Mouse (Mus musculus): ENCODE data around the gene Lpin2. TPM values are rescaled to one million over a fixed set of nuclear protein-coding genes. Genes with fewer than 3 reads are reported as not detected.

The Lpin2 gene
- polyA plus RNA-seq, 1 experiment from 2014 or later, result 35.5 TPM

- ATAC-seq, result no peak
- no peaks in the 10 kb centered on the region for H3K27me3 ChIP-seq
- no peaks in the 10 kb centered on the region for H3K9me3 ChIP-seq
- H3K27ac ChIP-seq, result no peak overlapping the region
- no peak overlapping the region for H3K9ac ChIP-seq (replicated peaks)
- no peaks in the 10 kb centered on the region for H3K4me1 ChIP-seq (replicated peaks)
- no peaks in the 10 kb centered on the region for H3K36me3 ChIP-seq
- H3K4me2 ChIP-seq (replicated peaks), result no peak overlapping the region
- no peak overlapping the region for H3K4me3 ChIP-seq (replicated peaks)
- 82% methylated on average over 6 of the region's 6 CpGs for WGBS
Observed at GRCm38 (mm10) chr17:71284890-71285289, 102.5 kb downstream of the Lpin2 start.

- no peaks in the 10 kb centered on the region for H3K4me1 ChIP-seq (replicated peaks)
- ATAC-seq, result no peak
- H3K9ac ChIP-seq (replicated peaks), result no peak overlapping the region
- no peaks in the 10 kb centered on the region for H3K27me3 ChIP-seq
- H3K4me3 ChIP-seq (replicated peaks), result no peak overlapping the region
- H3K9me3 ChIP-seq, result no peaks in the 10 kb centered on the region
- WGBS, result 74% methylated on average over 6 of the region's 6 CpGs
- no peak overlapping the region for H3K4me2 ChIP-seq (replicated peaks)
- no peaks in the 10 kb centered on the region for H3K36me3 ChIP-seq
- H3K27ac ChIP-seq, result no peak overlapping the region
Observed at GRCm38 (mm10) chr17:71285929-71286328, 103.6 kb downstream of the Lpin2 start.

GRCm38 (mm10) chr17:71287586-71287985, 105.2 kb downstream of the Lpin2 start:
- Histone ChIP-seq H3K4me1 (replicated peaks) (no peaks in the 10 kb centered on the region), H3K4me3 (replicated peaks) (no peak overlapping the region), H3K27me3 (no peaks in the 10 kb centered on the region), H3K4me2 (replicated peaks) (no peak overlapping the region), H3K27ac (no peak overlapping the region), H3K9ac (replicated peaks) (no peak overlapping the region), H3K9me3 (no peaks in the 10 kb centered on the region), H3K36me3 (no peaks in the 10 kb centered on the region)
- 96% methylated on average over 7 of the region's 7 CpGs for WGBS
- ATAC-seq, result no peak

GRCm38 (mm10) chr17:71288145-71288758, 105.9 kb downstream of the Lpin2 start:
- Histone ChIP-seq H3K9me3 (no peaks in the 10 kb centered on the region), H3K36me3 (no peaks in the 10 kb centered on the region), H3K9ac (replicated peaks) (no peak overlapping the region), H3K4me2 (replicated peaks) (no peak overlapping the region), H3K27ac (no peak overlapping the region), H3K27me3 (no peaks in the 10 kb centered on the region), H3K4me3 (replicated peaks) (no peak overlapping the region), H3K4me1 (replicated peaks) (no peaks in the 10 kb centered on the region)
- no peak for ATAC-seq
- WGBS, result 92% methylated on average over 11 of the region's 11 CpGs

- Histone ChIP-seq H3K27me3 (no peaks in the 10 kb centered on the region), H3K36me3 (no peaks in the 10 kb centered on the region), H3K4me2 (replicated peaks) (no peak overlapping the region), H3K9ac (replicated peaks) (no peak overlapping the region), H3K4me3 (replicated peaks) (no peak overlapping the region), H3K27ac (no peak overlapping the region), H3K9me3 (no peaks in the 10 kb centered on the region), H3K4me1 (replicated peaks) (no peaks in the 10 kb centered on the region)
- no peak for ATAC-seq
- WGBS, result 90% methylated on average over 10 of the region's 10 CpGs
Observed at GRCm38 (mm10) chr17:71288808-71289548, 106.6 kb downstream of the Lpin2 start.

GRCm38 (mm10) chr17:71289572-71290176, 107.3 kb downstream of the Lpin2 start:
- Histone ChIP-seq H3K4me2 (replicated peaks) (no peak overlapping the region), H3K27me3 (no peaks in the 10 kb centered on the region), H3K4me3 (replicated peaks) (no peak overlapping the region), H3K36me3 (no peaks in the 10 kb centered on the region), H3K27ac (no peak overlapping the region), H3K9me3 (no peaks in the 10 kb centered on the region), H3K4me1 (replicated peaks) (no peaks in the 10 kb centered on the region), H3K9ac (replicated peaks) (no peak overlapping the region)
- WGBS, result 75% methylated on average over 6 of the region's 6 CpGs
- no peak for ATAC-seq

DNA sequence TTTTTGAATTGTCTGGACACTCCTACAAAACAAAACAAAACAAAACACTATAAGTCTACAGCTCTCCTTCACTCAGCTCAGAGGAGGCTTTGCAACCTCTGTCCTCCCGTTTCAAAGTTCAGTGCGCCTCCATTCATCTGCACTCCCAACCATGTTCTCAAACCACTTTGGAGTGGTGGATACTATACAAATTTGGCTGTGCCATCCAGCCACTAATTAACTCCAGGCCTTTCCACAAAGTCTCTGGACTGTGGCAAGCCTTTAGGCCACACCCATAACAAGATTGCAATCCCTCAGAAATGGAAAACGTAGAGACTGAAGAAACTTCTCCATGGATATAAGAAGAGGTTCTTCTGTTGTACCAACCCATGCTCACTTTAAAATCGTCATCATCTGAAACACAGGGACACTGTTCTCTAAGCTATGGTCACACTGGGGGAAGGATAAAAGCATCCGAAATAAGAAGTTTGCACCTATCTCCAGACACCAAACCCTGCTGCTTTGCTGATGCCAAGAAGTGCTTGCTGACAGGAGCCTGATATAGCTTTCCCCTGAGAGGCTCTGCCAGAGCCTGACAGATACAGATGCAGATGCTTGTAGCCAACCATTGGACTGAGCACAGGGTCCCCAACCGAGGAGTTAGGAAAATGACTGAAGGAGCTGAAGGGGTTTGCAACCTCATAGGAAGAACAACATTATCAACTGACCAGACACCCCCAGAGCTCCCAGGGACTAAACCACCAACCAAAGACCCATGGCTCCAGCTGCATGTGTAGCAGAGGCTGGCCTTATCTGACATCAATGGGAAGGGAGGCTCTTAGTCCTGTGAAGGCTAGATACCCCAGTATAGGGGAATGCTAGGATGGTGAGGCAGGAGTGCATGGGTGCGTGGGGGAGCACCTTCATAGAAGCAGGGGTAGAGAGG, 108.4 kb downstream of the Lpin2 start:
- Histone ChIP-seq H3K27me3 (no peaks in the 10 kb centered on the region), H3K36me3 (no peaks in the 10 kb centered on the region), H3K4me1 (replicated peaks) (no peaks in the 10 kb centered on the region), H3K4me2 (replicated peaks) (no peak overlapping the region), H3K9ac (replicated peaks) (no peak overlapping the region), H3K4me3 (replicated peaks) (no peak overlapping the region), H3K27ac (no peak overlapping the region), H3K9me3 (no peaks in the 10 kb centered on the region)
- WGBS, result 87% methylated on average over 7 of the region's 7 CpGs
- no peak for ATAC-seq

DNA sequence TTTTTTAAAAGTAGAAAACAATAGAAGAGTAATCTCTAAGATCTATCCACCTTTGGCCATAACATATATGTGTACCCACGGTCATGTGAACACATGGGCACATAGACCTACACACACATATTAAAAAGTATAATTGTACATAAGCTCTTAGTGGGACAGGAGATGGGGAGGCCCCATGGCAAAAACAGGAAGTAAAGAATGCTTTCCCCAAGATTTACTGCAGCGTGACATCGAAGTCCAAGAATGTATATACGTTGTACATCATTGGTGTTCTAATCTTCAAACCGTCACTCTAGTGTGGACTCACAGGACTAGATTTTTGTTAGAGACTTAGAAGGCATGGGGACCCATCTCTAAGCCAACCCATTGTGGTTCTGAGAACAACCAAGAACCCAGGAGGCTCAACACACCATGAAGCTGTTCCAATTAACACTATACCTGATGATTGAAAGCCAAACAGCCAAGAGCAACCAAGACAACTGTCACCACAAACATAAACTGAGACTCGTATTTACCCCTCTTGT, 109.6 kb downstream of the Lpin2 start:
- WGBS, result 95% methylated on average over 6 of the region's 6 CpGs
- ATAC-seq, result no peak
- H3K36me3 ChIP-seq, result no peaks in the 10 kb centered on the region
- H3K4me2 ChIP-seq (replicated peaks), result no peak overlapping the region
- H3K27me3 ChIP-seq, result no peaks in the 10 kb centered on the region
- H3K4me1 ChIP-seq (replicated peaks), result no peaks in the 10 kb centered on the region
- no peak overlapping the region for H3K4me3 ChIP-seq (replicated peaks)
- H3K9me3 ChIP-seq, result no peaks in the 10 kb centered on the region
- H3K9ac ChIP-seq (replicated peaks), result no peak overlapping the region
- H3K27ac ChIP-seq, result no peak overlapping the region

- ATAC-seq, result no peak
- Histone ChIP-seq H3K27me3 (no peaks in the 10 kb centered on the region), H3K4me1 (replicated peaks) (no peaks in the 10 kb centered on the region), H3K4me2 (replicated peaks) (no peak overlapping the region), H3K36me3 (no peaks in the 10 kb centered on the region), H3K9me3 (no peaks in the 10 kb centered on the region), H3K4me3 (replicated peaks) (no peak overlapping the region), H3K27ac (no peak overlapping the region), H3K9ac (replicated peaks) (no peak overlapping the region)
- 82% methylated on average over 4 of the region's 4 CpGs for WGBS
Observed at GRCm38 (mm10) chr17:71292897-71293296, 110.5 kb downstream of the Lpin2 start.

- Histone ChIP-seq H3K4me3 (replicated peaks) (no peak overlapping the region), H3K9ac (replicated peaks) (no peak overlapping the region), H3K36me3 (no peaks in the 10 kb centered on the region), H3K27me3 (no peaks in the 10 kb centered on the region), H3K27ac (no peak overlapping the region), H3K4me1 (replicated peaks) (no peaks in the 10 kb centered on the region), H3K9me3 (no peaks in the 10 kb centered on the region), H3K4me2 (replicated peaks) (no peak overlapping the region)
- no peak for ATAC-seq
- 83% methylated on average over 3 of the region's 3 CpGs for WGBS
Observed at GRCm38 (mm10) chr17:71294570-71294969, 112.2 kb downstream of the Lpin2 start.
